Mouse (Mus musculus) thymus, postnatal 4 days (tissue): ENCODE measurements at regions not wholly inside any gene's neighbourhood (a gene's known extent, or its start where the extent isn't known, plus 50 kb on each side); places are given as distances from the start of the nearest gene placed in this dataset.

ENCODE experiments used
- DNase-seq: peaks from one replicate; pipeline ENCODE4 v3.0.0; 2021

GRCm38 (mm10) chr3:57910020-57910419 lies 62.1 kb upstream of the Pfn2 start:
- no peak for DNase-seq

DNA sequence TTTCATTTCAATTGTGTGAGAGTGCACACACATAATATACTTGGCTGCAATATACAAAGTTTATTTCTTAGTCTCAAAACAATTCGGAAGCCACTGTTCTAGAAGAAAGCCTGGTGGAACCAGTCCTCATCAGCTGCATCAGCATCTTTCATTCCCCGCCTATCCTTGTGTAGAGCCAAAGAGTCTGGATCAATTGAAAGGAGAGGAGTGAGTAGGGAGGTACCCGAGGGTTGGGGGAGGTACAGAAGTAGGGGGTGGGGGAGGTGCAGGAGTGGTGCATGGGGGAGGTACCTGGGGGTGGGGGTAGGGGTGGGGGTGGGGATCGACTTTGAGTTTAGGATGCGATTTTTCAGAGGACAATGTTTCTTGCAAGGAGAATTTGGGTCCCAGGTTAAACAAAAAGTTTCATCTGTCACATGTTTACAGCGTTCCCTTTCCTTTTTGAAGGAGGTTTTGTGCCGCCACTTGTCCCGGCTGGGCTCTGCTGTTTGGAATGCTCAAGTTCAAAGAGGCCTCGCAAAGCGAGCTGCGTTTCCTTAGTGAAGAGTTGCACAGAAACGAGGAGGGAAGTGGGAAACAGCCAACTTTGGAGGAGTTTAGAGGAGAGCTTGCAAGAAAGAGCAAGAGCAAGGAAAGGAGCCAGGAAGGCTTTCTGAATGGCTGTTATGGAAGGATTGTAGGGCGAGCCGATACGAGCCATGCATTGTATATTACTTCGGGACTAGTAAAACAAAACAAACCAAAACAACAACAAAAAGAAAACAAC lies 64.1 kb upstream of the Pfn2 start:
- DNase-seq, result no peak

DNA sequence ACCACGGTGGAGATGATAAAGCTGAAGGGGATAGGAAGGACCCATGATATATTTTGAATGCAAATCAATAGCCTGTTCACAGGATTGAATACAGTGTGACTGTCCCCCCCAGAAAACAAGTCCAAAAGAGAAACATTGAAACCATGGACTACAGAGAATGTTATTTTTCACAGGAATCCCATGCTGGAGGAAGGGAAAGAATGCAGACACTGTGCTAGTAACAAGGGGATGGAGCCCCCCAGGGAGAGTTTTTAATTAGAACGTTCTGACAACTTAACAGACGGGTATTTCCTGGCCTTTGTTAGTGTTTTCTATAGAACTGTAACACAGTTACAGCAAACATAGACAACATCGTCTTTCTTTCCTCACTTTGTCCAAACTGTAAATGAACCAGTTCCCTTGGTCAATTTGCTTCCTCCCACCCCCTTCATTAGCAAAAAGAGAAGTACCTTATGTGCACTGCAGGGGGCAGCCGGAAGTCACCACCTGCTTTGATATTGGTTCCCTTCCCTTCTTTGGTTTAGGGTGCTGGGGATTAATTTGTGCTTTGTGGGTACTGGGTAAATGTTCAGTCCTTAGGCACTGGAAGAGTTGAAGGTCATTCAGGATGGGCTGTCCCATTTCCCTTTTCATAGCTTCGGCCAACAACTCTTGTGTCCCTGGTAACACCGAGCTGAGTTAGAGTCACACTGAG lies 64.9 kb upstream of the Pfn2 start:
- DNase-seq, result no peak

DNA sequence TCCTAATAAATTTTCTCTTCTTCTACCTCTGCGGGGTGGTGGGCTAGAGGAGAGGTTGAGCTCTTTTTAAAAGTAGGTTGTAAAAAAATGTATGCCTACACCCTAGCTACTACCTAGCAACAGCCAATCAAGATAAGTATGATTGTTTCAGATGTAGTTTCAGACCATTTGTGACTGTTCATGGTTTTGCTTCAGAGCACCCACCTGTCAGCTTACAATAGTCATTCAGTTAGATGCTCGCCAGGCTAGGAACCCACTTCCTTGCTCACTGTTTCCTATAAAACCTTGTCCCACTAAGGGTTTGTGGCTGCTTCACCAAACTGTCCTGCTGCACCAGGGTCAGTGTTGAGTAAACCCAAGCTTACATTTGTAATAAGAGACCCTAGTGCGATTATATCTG lies 66.8 kb upstream of the Pfn2 start:
- no peak for DNase-seq

DNA sequence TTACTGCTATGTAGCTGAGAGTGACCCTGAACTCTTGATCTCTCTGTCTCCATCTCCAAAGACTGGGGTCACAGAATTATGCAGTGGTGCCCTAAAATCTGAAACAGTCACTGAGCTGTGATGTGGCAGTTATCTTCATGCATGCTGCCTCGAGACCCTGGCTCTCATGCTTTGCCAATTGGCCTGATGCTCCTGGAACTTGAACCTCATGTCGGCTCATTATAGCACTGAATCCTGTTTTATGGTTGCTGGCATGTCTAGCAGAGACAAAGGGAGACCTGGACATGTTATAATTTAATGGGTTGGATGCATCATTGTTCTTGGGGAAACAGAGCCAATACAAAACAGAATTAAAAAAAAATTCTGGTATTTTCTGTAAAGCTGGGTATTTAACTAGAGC lies 71.0 kb upstream of the Pfn2 start:
- DNase-seq, result no peak

- DNase-seq, result no peak
These were observed 71.7 kb upstream of the Pfn2 start for GRCm38 (mm10) chr3:57919390-57920089.

DNA sequence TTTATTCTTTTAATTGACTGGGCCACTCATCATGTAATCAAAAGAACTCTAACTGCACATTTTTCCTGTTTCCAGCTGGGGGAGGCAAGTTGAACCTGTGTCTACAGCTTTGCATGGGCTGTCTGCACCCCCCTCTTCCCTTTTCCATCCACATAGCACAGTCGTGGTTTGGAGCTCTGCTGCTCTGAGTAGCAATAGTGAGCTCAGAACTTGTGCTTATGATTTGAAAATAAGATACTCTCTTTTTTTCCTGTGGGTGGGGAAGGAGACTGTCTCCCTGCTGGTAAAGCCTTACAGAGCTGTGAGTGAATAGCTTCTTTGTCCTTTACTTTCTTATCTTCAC lies 72.2 kb upstream of the Pfn2 start:
- no peak for DNase-seq

GRCm38 (mm10) chr3:57921071-57921882 lies 73.4 kb upstream of the Pfn2 start:
- no peak for DNase-seq

GRCm38 (mm10) chr3:57923061-57923460 lies 75.2 kb upstream of the Pfn2 start:
- no peak for DNase-seq

GRCm38 (mm10) chr3:57932657-57933539 lies 85.0 kb upstream of the Pfn2 start:
- no peak for DNase-seq

GRCm38 (mm10) chr3:57935042-57935610 lies 87.2 kb upstream of the Pfn2 start:
- no peak for DNase-seq

GRCm38 (mm10) chr3:57940504-57941381 lies 92.9 kb upstream of the Pfn2 start:
- DNase-seq, result no peak

DNA sequence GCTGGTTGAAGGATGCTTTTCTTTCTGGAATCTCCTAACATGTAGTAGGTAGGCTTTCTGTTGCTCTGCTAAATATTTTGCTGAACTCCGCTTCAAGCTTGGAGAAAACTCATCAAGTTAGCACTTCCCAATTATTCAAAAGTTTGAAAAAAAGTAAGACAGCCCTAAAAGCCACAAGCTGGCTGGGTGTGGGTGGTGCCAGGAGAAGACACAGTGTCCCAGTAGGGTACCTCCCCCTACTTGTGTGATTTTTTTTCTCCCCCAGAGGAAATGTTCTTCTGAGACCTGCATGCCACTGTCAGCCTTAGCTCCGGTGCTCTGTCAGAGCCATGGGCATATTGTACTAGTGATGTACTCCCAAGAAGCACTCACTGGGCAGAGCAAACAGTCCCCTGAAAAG lies 96.8 kb upstream of the Pfn2 start:
- no peak for DNase-seq

- DNase-seq, result no peak
These were observed 97.9 kb upstream of the Pfn2 start for GRCm38 (mm10) chr3:57945765-57946164.

- DNase-seq, result no peak
These were observed 99.5 kb upstream of the Pfn2 start for GRCm38 (mm10) chr3:57947331-57947730.

GRCm38 (mm10) chr3:57948720-57949119 lies 100.8 kb upstream of the Pfn2 start:
- DNase-seq, result no peak

DNA sequence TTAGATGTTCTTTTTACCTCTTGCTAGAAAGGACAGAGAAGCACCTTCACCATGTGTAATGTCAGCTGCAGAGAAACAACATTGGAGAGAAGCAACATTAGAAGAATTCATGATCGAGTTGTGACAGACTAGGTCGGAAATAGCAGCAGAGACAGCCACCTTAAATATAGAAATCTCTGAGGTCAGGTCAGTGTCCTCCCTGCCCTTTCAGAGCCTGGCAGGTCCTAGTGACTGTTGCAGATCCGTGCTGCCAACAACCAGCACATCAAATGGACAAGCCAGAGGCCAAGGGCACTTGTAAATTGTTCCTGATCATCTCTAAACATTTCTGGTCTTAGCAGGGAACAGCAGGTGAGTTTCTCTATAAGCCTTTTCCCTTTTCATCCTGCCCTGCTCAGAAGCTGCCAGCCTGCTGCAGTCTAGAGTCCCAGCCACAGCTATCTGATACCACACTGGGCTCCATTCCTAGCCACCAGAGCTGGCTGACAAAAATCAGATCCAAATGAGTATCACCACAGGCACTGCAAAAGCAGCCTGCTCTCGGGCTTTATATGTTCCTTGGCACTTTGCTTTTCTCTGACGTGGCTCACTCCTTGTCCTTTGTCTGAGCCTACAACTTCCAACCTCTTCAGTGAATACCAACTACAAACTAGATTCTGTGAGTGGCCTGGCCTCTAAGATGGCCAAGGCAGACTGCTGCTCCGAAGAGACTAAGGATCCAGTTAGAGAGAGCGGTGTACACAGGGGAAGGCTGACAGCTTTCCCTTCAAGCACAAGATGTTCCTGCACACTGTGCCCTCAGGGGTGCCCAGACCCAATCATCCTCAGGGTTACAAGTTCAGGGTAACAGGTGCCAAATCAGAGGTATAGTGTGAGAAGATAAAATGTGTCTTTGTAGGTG lies 102.8 kb upstream of the Pfn2 start:
- no peak for DNase-seq

DNA sequence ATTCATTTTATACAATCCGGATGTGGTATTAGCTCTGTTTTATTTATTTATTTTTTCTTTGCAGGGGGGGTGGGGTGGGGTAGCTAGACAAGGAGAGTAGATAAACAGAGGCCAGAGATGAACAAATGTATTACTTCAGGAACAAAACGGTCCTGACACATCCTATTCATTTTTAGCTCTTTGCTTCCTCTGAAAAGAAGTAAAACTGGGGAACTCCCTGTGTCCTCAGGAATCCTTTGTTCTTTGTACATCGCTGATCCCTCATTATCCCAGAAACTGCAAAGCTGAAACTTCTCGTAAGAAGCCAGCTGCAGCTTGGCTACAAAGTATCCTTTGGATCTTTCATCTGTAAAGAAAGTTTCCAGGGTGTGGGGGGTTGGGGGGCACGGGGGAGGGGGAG lies 103.6 kb upstream of the Pfn2 start:
- DNase-seq, result no peak

GRCm38 (mm10) chr3:57957352-57957751 lies 109.5 kb upstream of the Pfn2 start:
- no peak for DNase-seq

DNA sequence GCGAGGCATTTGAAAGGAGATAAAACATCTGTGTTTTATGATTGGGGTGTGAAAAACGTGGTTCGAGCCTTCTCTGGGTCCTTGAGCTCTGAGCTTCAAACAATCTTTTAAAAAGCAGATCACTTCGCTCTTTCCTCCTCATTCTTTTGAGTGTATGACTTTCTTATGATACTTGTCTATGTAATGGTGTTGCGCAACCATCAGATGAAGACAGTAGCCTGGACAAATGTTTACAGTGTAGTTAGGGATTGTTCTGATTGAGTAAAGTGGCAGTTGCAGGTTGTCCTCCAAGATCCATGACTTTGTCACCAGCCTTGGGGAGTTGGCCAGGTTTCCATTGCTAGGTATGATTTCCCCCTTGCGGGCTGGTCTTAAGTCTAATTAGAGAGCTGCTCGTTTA lies 116.1 kb upstream of the Pfn2 start:
- DNase-seq, result no peak
